Mouse (Mus musculus) neural tube, embryonic 14.5 days (tissue): Measurements from ENCODE around the gene Vps8. TPM values are rescaled to one million over a fixed set of nuclear protein-coding genes. Genes with fewer than 3 reads are reported as not detected.

Experiments
- ATAC-seq: fragments of 200-750 bp; cut with Nextera tagmentation; 2 replicates; pipeline ENCODE4 v1.8.0; 2017; ENCODE audit warnings: low read depth, mild to moderate bottlenecking, moderate TSS enrichment, moderate library complexity
- H3K27ac ChIP-seq: fragments of 300-500 bp; sonication (generic); 2 replicates; pipeline ENCODE4 v1.5.1; 2014; ENCODE audit warnings: low read depth, mild to moderate bottlenecking, control low read depth, low read length, moderate library complexity, mixed read lengths
- H3K27me3 ChIP-seq: fragments of 300-500 bp; sonication (generic); 2 replicates; pipeline ENCODE4 v1.6.1; 2014; ENCODE audit warnings: low read length; ENCODE audit not compliant: control insufficient read depth, insufficient read depth
- H3K36me3 ChIP-seq: fragments of 300-500 bp; sonication (generic); 2 replicates; pipeline ENCODE4 v1.6.1; 2014; ENCODE audit warnings: low read length, mixed read lengths; ENCODE audit not compliant: control insufficient read depth, insufficient read depth
- H3K4me1 ChIP-seq: fragments of 300-500 bp; sonication (generic); 2 replicates; pipeline ENCODE4 v1.6.1; 2014; ENCODE audit warnings: low read length; ENCODE audit not compliant: control insufficient read depth, insufficient read depth
- H3K4me2 ChIP-seq: fragments of 300-500 bp; sonication (generic); 2 replicates; pipeline ENCODE4 v1.6.1; 2014; ENCODE audit warnings: mild to moderate bottlenecking, low read depth, low read length, control low read depth
- H3K4me3 ChIP-seq: fragments of 300-500 bp; sonication (generic); 2 replicates; pipeline ENCODE4 v1.5.1; 2014; ENCODE audit warnings: low read depth, low read length, control low read depth, mixed read lengths
- H3K9ac ChIP-seq: fragments of 300-500 bp; sonication (generic); replicated peaks from 2 replicates; pipeline ENCODE4 v1.6.1; 2014; ENCODE audit warnings: low read depth, mild to moderate bottlenecking, control low read depth, low read length, mixed read lengths
- H3K9me3 ChIP-seq: fragments of 300-500 bp; sonication (generic); 2 replicates; pipeline ENCODE4 v1.6.1; 2016; ENCODE audit warnings: low read length; ENCODE audit not compliant: control insufficient read depth
- WGBS: fragments of 180-500 bp; shearing (Covaris S2); extraction: QIAGEN DNeasy Blood & Tissue Kit; methylation state at CpG from one replicate; pipeline ENCODE4 v1.1.7; 2014; 5-methylcytosine and 5-hydroxymethylcytosine counted together
- polyA plus RNA-seq: library from polyadenylated mRNA; unstranded; fragments of >200 nt; fragmentation: Nextera tagmentation; extraction: Ambion mirVana; gene quantifications from 2 replicates; pipeline ENCODE4 v1.2.1, GENCODE M21; 2014

Vps8 gene
- 37.9 and 44.8 TPM in 2 replicates for polyA plus RNA-seq

- no peaks in the 10 kb centered on the region for H3K36me3 ChIP-seq
- peak within 1 kb of the TSS; percentile 94 for H3K4me2 ChIP-seq
- ATAC-seq, result peak; percentile 96
- 1% methylated on average over 62 of the region's 71 CpGs for WGBS
- H3K4me1 ChIP-seq, result peaks cover 4% of the 10 kb centered on the region; the same call in 1 of the 2 replicates
- peak within 1 kb of the TSS; percentile 74 for H3K27ac ChIP-seq
- peak within 1 kb of the TSS; percentile 92 for H3K4me3 ChIP-seq
- no peaks in the 10 kb centered on the region for H3K9me3 ChIP-seq
- no peaks in the 10 kb centered on the region for H3K27me3 ChIP-seq
- H3K9ac ChIP-seq, result peak within 1 kb of the TSS; percentile 86
Observed at GRCm38 (mm10) chr16:21422645-21423545, at the start of gene Vps8. TSS of gene Vps8 (plus strand) at chr16:21423118.

- Histone ChIP-seq H3K27me3 (no peaks in the 10 kb centered on the region), H3K4me3 (no peak overlapping the region), H3K9ac (no peak overlapping the region), H3K4me1 (0 out of 2 replicates have a peak, but pooled peaks cover 3% of the 10 kb centered on the region), H3K36me3 (no peaks in the 10 kb centered on the region), H3K27ac (0 out of 2 replicates have a peak overlapping the region, but pooled peaks have one; percentile 4), H3K9me3 (no peaks in the 10 kb centered on the region), H3K4me2 (no peak overlapping the region)
- WGBS, result 34% methylated on average over 7 of the region's 7 CpGs
- peak; percentile 38; the same call in 1 of the 2 replicates for ATAC-seq
Observed at GRCm38 (mm10) chr16:21373316-21373960, 49.5 kb upstream of the Vps8 start.

GRCm38 (mm10) chr16:21374067-21374466, 48.9 kb upstream of the Vps8 start:
- WGBS, result 91% methylated on average over 4 of the region's 6 CpGs
- Histone ChIP-seq H3K27ac (no peak overlapping the region), H3K4me1 (0 out of 2 replicates have a peak, but pooled peaks cover 3% of the 10 kb centered on the region), H3K9me3 (no peaks in the 10 kb centered on the region), H3K4me2 (no peak overlapping the region), H3K27me3 (no peaks in the 10 kb centered on the region), H3K9ac (no peak overlapping the region), H3K4me3 (no peak overlapping the region), H3K36me3 (no peaks in the 10 kb centered on the region)
- ATAC-seq, result no peak

- Histone ChIP-seq H3K4me3 (no peak overlapping the region), H3K9ac (no peak overlapping the region), H3K4me1 (0 out of 2 replicates have a peak, but pooled peaks cover 3% of the 10 kb centered on the region), H3K36me3 (no peaks in the 10 kb centered on the region), H3K27me3 (no peaks in the 10 kb centered on the region), H3K9me3 (no peaks in the 10 kb centered on the region), H3K4me2 (no peak overlapping the region), H3K27ac (no peak overlapping the region)
- no peak for ATAC-seq
- WGBS, result 91% methylated on average over 8 of the region's 8 CpGs
Observed at GRCm38 (mm10) chr16:21375147-21375546, 47.8 kb upstream of the Vps8 start.

GRCm38 (mm10) chr16:21376316-21376715, 46.6 kb upstream of the Vps8 start:
- no peak overlapping the region for H3K9ac ChIP-seq
- H3K27me3 ChIP-seq, result no peaks in the 10 kb centered on the region
- H3K27ac ChIP-seq, result no peak overlapping the region
- no peak overlapping the region for H3K4me2 ChIP-seq
- no peaks in the 10 kb centered on the region for H3K36me3 ChIP-seq
- H3K4me3 ChIP-seq, result no peak overlapping the region
- 0 out of 2 replicates have a peak, but pooled peaks cover 3% of the 10 kb centered on the region for H3K4me1 ChIP-seq
- H3K9me3 ChIP-seq, result no peaks in the 10 kb centered on the region
- WGBS, result 84% methylated on average over 8 of the region's 8 CpGs
- no peak for ATAC-seq

- ATAC-seq, result no peak
- H3K4me3 ChIP-seq, result no peak overlapping the region
- no peaks in the 10 kb centered on the region for H3K9me3 ChIP-seq
- H3K9ac ChIP-seq, result no peak overlapping the region
- H3K4me2 ChIP-seq, result no peak overlapping the region
- no peaks in the 10 kb centered on the region for H3K27me3 ChIP-seq
- 64% methylated on average over 7 of the region's 7 CpGs for WGBS
- H3K4me1 ChIP-seq, result 0 out of 2 replicates have a peak, but pooled peaks cover 3% of the 10 kb centered on the region
- no peaks in the 10 kb centered on the region for H3K36me3 ChIP-seq
- no peak overlapping the region for H3K27ac ChIP-seq
Observed at GRCm38 (mm10) chr16:21376949-21377604, 45.8 kb upstream of the Vps8 start.

- no peak overlapping the region for H3K27ac ChIP-seq
- no peak overlapping the region for H3K9ac ChIP-seq
- no peaks in the 10 kb centered on the region for H3K9me3 ChIP-seq
- no peaks in the 10 kb centered on the region for H3K27me3 ChIP-seq
- WGBS, result 45% methylated on average over 4 of the region's 4 CpGs
- no peak overlapping the region for H3K4me2 ChIP-seq
- ATAC-seq, result no peak
- H3K4me3 ChIP-seq, result no peak overlapping the region
- H3K36me3 ChIP-seq, result no peaks in the 10 kb centered on the region
- 0 out of 2 replicates have a peak, but pooled peaks cover 3% of the 10 kb centered on the region for H3K4me1 ChIP-seq
Observed at GRCm38 (mm10) chr16:21377605-21377968, 45.3 kb upstream of the Vps8 start.

GRCm38 (mm10) chr16:21381469-21381868, 41.4 kb upstream of the Vps8 start:
- Histone ChIP-seq H3K4me2 (no peak overlapping the region), H3K27me3 (no peaks in the 10 kb centered on the region), H3K27ac (no peak overlapping the region), H3K4me3 (no peak overlapping the region), H3K4me1 (0 out of 2 replicates have a peak, but pooled peaks cover 3% of the 10 kb centered on the region), H3K36me3 (no peaks in the 10 kb centered on the region), H3K9ac (no peak overlapping the region), H3K9me3 (no peaks in the 10 kb centered on the region)
- ATAC-seq, result no peak
- 91% methylated on average over 1 of the region's 1 CpGs for WGBS
